Mouse (Mus musculus) heart, embryonic 16.5 days (tissue): ENCODE measurements at regions not wholly inside any gene's neighbourhood (a gene's known extent, or its start where the extent isn't known, plus 50 kb on each side); places are given as distances from the start of the nearest gene placed in this dataset.

Source experiments
- ATAC-seq: fragments of 200-750 bp; cut with Nextera tagmentation; replicated peaks from 2 replicates; pipeline ENCODE4 v1.8.0; 2017; ENCODE audit warnings: moderate number of reproducible peaks; ENCODE audit not compliant: insufficient read depth, low FRiP score; ENCODE audit errors: extremely low read depth
- H3K27ac ChIP-seq: fragments of 300-500 bp; sonication (generic); 2 replicates; pipeline ENCODE4 v1.5.1; 2014; ENCODE audit warnings: mild to moderate bottlenecking, low read length, control low read depth, moderate library complexity
- H3K27me3 ChIP-seq: fragments of 300-500 bp; sonication (generic); 2 replicates; pipeline ENCODE4 v1.6.1; 2014; ENCODE audit warnings: low read length, mixed read lengths; ENCODE audit not compliant: control insufficient read depth, insufficient read depth
- H3K36me3 ChIP-seq: fragments of 300-500 bp; sonication (generic); 2 replicates; pipeline ENCODE4 v1.6.1; 2014; ENCODE audit not compliant: control insufficient read depth, insufficient read depth
- H3K4me1 ChIP-seq: fragments of 300-500 bp; sonication (generic); 2 replicates; pipeline ENCODE4 v1.6.1; 2014; ENCODE audit warnings: low read length, mixed read lengths; ENCODE audit not compliant: control insufficient read depth, insufficient read depth
- H3K4me2 ChIP-seq: fragments of 300-500 bp; sonication (generic); 2 replicates; pipeline ENCODE4 v1.6.1; 2014; ENCODE audit warnings: low read depth, mild to moderate bottlenecking, control low read depth, low read length
- H3K4me3 ChIP-seq: fragments of 300-500 bp; sonication (generic); 2 replicates; pipeline ENCODE4 v1.5.1; 2014; ENCODE audit warnings: mild to moderate bottlenecking, control low read depth, low read length
- H3K9ac ChIP-seq: fragments of 300-500 bp; sonication (generic); 2 replicates; pipeline ENCODE4 v1.6.1; 2014; ENCODE audit warnings: low read length, control low read depth
- H3K9me3 ChIP-seq: fragments of 300-500 bp; sonication (generic); replicated peaks from 2 replicates; pipeline ENCODE4 v1.6.1; 2016; ENCODE audit warnings: low read length; ENCODE audit not compliant: control insufficient read depth
- WGBS: fragments of 180-500 bp; shearing (Covaris S2); extraction: QIAGEN DNeasy Blood & Tissue Kit; methylation state at CpG from one replicate; pipeline ENCODE4 v1.1.7; 2014; 5-methylcytosine and 5-hydroxymethylcytosine counted together

DNA sequence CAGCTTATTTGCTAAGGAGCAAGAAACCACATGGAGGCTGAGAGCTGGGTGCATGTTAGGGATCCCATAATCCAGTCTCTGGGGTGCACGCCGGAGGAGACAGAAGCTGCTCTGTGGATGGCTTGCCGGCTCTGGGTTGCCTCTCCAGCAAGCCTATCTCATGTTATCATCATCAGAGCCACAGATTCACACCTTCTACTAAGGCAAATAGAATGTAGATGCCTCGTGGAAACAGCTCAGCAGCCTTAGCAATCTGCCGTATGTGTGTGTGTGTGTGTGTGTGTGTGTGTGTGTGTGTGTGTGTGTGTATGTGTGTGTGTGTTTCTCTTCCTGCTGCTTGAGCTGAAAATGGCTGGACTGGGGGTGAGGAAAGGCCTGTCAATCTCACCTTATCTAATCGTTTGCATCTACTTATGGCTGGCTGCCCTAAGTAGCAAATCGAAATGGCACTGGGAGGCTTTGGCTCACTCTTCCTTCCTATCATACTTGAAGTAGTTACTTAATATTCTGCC lies 191.7 kb downstream of the Dact1 start:
- Histone ChIP-seq H3K9ac (no peak overlapping the region), H3K9me3 (no peaks in the 10 kb centered on the region), H3K36me3 (no peaks in the 10 kb centered on the region), H3K4me2 (no peak overlapping the region), H3K27ac (no peak overlapping the region), H3K4me1 (no peaks in the 10 kb centered on the region), H3K27me3 (no peaks in the 10 kb centered on the region), H3K4me3 (no peak overlapping the region)
- no peak for ATAC-seq
- WGBS, result 37% methylated on average over 7 of the region's 7 CpGs

DNA sequence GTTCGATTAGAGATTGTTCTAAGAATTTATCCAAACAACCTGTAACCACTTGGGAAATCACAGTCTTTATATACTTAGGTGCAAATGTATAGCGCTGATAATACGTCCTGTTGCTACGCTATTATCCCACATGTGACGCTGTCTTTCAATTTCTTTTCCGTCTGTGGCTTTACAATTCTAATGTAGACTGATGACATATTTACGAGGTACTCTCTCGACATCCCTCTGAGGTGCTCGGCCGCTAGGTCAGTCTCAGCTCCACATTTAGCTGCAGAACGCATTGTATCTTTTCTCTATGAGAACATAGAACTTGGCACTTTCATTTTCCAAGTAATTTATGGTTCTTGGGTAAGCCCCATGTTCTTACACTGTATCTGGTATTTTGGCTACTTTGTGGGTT lies 193.6 kb downstream of the Dact1 start:
- WGBS, result 75% methylated on average over 11 of the region's 11 CpGs

DNA sequence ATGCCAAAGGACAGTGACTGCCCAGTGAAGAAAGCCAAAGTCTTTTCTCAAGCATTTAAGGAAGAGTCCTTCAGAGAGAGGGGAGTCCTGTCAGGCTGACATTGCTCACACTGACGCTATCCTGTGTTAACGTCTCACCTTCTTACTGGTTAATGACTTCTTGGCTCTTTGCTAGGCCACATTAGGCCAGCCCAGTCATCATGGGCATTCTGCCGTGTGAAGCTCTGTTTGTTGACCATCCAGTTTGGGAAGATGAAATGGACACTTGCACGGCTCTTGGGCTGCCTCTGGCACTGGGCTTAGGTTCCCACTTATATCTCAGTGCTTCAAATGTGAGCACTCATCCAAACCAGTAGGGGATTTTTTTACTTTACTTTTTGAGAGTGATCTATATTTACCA lies 196.5 kb downstream of the Dact1 start:
- ATAC-seq, result no peak
- H3K36me3 ChIP-seq, result no peaks in the 10 kb centered on the region
- H3K4me2 ChIP-seq, result no peak overlapping the region
- no peaks in the 10 kb centered on the region for H3K9me3 ChIP-seq
- no peak overlapping the region for H3K4me3 ChIP-seq
- H3K4me1 ChIP-seq, result no peaks in the 10 kb centered on the region
- WGBS, result 51% methylated on average over 4 of the region's 4 CpGs
- no peaks in the 10 kb centered on the region for H3K27me3 ChIP-seq
- H3K27ac ChIP-seq, result no peak overlapping the region
- H3K9ac ChIP-seq, result no peak overlapping the region

More for the DNA sequence above, 193.6 kb downstream of the Dact1 start:
- Histone ChIP-seq H3K9me3 (no peaks in the 10 kb centered on the region), H3K9ac (no peak overlapping the region), H3K4me2 (no peak overlapping the region), H3K4me1 (no peaks in the 10 kb centered on the region), H3K4me3 (no peak overlapping the region), H3K36me3 (no peaks in the 10 kb centered on the region), H3K27ac (no peak overlapping the region), H3K27me3 (no peaks in the 10 kb centered on the region)
- ATAC-seq, result no peak

DNA sequence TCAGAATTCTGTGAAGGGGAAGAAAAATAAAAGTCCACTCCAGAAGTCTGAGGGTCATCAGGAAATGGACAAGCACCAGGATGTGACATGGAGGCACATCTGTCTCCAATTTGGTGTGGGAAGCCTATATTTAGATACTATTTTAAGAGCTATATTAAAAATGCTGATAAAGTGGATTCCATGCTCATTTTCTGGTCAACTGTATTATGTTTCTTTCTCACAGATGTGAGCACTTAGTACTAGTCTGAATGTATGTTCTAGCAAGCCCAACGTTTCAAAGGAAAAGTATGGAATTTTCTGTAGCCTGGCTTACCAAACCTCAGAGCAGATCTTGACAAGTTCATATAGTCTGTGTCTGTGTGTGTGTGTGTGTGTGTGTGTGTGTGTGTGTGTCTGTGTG lies 197.0 kb downstream of the Dact1 start:
- no peak for ATAC-seq

DNA sequence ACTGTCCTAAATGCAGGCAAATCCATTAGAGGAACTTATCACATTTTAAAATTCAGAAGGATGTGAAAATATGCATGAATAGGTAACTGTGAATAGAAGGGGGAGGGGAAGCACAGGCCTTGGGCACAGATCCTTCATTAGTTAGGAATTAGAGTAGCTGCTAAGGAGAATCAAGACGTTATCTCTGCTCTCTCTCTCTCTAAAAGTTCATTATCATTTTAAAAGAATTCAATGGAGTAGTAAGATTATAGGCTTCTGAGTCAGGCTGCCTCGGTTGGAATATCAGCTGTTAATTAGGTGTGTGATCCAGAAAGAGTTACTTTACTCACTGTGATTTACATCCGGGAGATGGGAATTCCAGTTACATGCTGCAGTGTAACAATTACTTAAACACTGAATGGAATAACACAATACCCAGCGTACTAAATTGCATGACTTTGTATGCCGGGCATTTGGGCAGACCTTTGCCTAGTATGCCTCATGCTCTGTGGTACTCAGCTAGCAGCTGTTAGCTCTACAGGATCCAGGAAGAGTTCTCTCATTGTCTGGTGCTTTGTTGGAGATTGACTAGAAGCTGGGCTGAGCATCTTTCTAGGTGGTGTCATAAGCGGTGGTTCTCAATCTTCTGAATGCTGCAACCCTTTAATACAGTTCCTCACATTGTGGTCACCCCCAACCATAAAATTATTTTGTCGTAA lies 203.4 kb downstream of the Dact1 start:
- Histone ChIP-seq H3K36me3 (no peaks in the 10 kb centered on the region), H3K4me1 (no peaks in the 10 kb centered on the region), H3K27me3 (no peaks in the 10 kb centered on the region), H3K9me3 (no peaks in the 10 kb centered on the region), H3K27ac (no peak overlapping the region), H3K4me3 (no peak overlapping the region), H3K4me2 (no peak overlapping the region), H3K9ac (no peak overlapping the region)
- 71% methylated on average over 7 of the region's 7 CpGs for WGBS
- no peak for ATAC-seq

More for the DNA sequence above, 197.0 kb downstream of the Dact1 start:
- 59% methylated on average over 1 of the region's 1 CpGs for WGBS
- Histone ChIP-seq H3K9me3 (no peaks in the 10 kb centered on the region), H3K4me3 (no peak overlapping the region), H3K4me2 (no peak overlapping the region), H3K27me3 (no peaks in the 10 kb centered on the region), H3K36me3 (no peaks in the 10 kb centered on the region), H3K9ac (no peak overlapping the region), H3K4me1 (no peaks in the 10 kb centered on the region), H3K27ac (no peak overlapping the region)

DNA sequence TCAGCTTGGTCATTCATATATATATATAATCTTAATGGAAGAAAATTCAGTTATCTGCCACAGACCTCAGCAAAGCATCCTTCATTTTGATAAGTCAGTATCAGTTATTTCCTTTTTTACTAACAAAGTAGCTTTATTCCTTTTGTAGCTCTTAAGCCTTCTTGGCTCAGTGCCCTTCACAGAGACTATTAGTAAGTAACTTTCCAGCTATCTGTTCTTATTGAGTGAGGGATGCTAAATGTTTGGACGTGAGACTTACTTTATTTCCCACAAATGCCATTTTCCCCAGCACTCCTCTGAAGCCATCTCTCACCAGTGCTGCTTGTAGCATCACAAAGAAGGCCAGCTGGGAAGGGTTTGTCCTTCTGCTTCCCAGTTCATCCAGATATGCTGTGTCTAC lies 209.8 kb downstream of the Dact1 start:
- no peak overlapping the region for H3K4me2 ChIP-seq
- H3K27ac ChIP-seq, result no peak overlapping the region
- H3K9ac ChIP-seq, result no peak overlapping the region
- no peaks in the 10 kb centered on the region for H3K9me3 ChIP-seq
- ATAC-seq, result no peak
- no peaks in the 10 kb centered on the region for H3K27me3 ChIP-seq
- H3K4me1 ChIP-seq, result peaks cover 4% of the 10 kb centered on the region; the same call in 1 of the 2 replicates
- WGBS, result 23% methylated on average over 1 of the region's 1 CpGs
- no peak overlapping the region for H3K4me3 ChIP-seq
- H3K36me3 ChIP-seq, result no peaks in the 10 kb centered on the region

DNA sequence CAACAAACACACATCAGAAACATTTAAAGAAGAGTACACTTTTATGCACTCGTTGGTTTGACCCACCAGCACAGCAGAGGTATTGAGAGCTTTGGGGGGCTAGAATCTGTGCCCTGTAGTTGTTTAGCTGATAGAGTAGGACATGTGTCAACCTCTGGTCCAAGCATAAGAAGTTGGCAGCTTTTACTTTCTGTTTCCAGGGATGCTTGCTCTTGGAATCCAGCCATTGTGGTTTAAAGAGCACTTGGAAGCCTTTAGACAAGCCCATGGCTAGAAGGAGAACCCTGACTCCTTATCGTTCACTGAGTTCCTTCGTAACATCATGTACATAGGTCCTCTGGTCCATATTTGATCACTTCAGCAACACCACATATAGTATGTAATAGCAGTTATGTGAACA lies 212.3 kb downstream of the Dact1 start:
- Histone ChIP-seq H3K36me3 (no peaks in the 10 kb centered on the region), H3K9me3 (no peaks in the 10 kb centered on the region), H3K4me3 (no peak overlapping the region), H3K4me1 (peaks cover 4% of the 10 kb centered on the region; the same call in 1 of the 2 replicates), H3K9ac (no peak overlapping the region), H3K4me2 (no peak overlapping the region), H3K27me3 (no peaks in the 10 kb centered on the region), H3K27ac (no peak overlapping the region)
- no peak for ATAC-seq
- WGBS, result 70% methylated on average over 3 of the region's 3 CpGs

DNA sequence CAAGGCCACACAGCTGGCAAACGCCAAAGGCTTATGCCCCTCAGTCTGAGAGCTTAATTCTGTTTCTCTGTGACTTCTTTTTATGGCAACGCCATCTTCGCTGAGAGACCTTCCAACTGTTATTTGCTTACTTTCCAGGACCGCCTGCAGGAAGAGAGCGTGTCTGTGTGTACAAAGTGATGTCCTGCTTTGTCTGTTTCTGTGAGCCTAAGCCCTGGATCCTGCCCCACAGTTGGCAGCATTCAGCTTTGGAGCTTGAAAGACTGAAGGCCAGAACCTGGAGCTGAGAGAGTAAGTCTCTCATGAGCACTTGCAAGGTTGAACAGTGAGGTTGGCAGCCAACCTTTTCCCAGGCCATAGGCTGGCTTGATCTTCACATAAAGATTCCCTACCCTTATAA lies 212.8 kb downstream of the Dact1 start:
- peaks cover 4% of the 10 kb centered on the region; the same call in 1 of the 2 replicates for H3K4me1 ChIP-seq
- H3K9me3 ChIP-seq, result no peaks in the 10 kb centered on the region
- H3K4me3 ChIP-seq, result no peak overlapping the region
- 68% methylated on average over 5 of the region's 5 CpGs for WGBS
- no peaks in the 10 kb centered on the region for H3K36me3 ChIP-seq
- ATAC-seq, result no peak
- H3K27ac ChIP-seq, result no peak overlapping the region
- no peaks in the 10 kb centered on the region for H3K27me3 ChIP-seq
- H3K4me2 ChIP-seq, result no peak overlapping the region
- H3K9ac ChIP-seq, result no peak overlapping the region

DNA sequence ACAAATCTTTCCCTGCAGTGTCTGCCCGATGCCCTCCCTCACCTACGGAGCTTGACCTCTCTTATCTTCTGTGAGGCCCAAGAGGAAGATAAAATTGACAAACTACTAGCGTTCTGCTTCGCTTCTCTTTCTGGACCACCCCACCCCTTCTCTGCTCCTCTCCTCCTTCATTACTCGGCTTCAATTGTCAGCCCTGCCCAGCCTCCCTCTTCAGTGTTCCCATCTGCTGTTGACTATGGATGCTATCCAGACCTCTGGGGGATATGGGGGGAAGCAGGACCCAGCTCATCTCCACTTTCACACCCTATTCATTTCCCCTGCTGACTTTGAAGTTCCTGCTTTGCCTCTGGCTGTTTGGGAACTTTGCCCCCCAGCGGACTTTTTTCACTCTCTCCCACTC lies 214.5 kb downstream of the Dact1 start:
- Histone ChIP-seq H3K4me3 (no peak overlapping the region), H3K36me3 (no peaks in the 10 kb centered on the region), H3K9me3 (no peaks in the 10 kb centered on the region), H3K9ac (no peak overlapping the region), H3K27me3 (no peaks in the 10 kb centered on the region), H3K4me1 (peaks cover 4% of the 10 kb centered on the region; the same call in 1 of the 2 replicates), H3K4me2 (no peak overlapping the region), H3K27ac (no peak overlapping the region)
- no peak for ATAC-seq
- WGBS, result 12% methylated on average over 6 of the region's 6 CpGs
